Mouse (Mus musculus): Measurements from ENCODE around the gene Pxmp4.

- TF ChIP-seq CTCF (conservative IDR thresholded peaks at IDR 0.05; ENCODE audit: insufficient read depth, insufficient read length, low read depth, low read length) (no peak), POLR2A (IDR thresholded peaks at IDR 0.05; ENCODE audit: low read depth, low read length) (no peak)
Measured at GRCm38 (mm10) chr2:154650404-154650803, 46.9 kb upstream of the Pxmp4 start.
